Mouse (Mus musculus): ENCODE measurements around the gene Plcxd2.

- TF ChIP-seq CTCF (IDR thresholded peaks at IDR 0.05): no peak
- no peak for TF ChIP-seq POLR2A (IDR thresholded peaks at IDR 0.05; ENCODE audit: insufficient read depth, low read depth, low read length)
These were observed 74.0 kb downstream of the Plcxd2 start for GRCm38 (mm10) chr16:45935956-45936483.

Data from heart, adult 2 months (tissue).